Mouse (Mus musculus): ENCODE results near the gene Ppp1r15a. TPM values are rescaled to one million over a fixed set of nuclear protein-coding genes. Genes with fewer than 3 reads are reported as not detected.
A peak's percentile ranks its signal among the peaks of the same experiment; 100 is the strongest.
"Not testable (repeated sequence)": the region's sequence is repeated elsewhere in the genome, so short reads cannot be mapped to it uniquely, and the experiment has no call there.

Gene Ppp1r15a
- polyA plus RNA-seq, 2 experiments from 2014 or later = 27.5 to 33.4 TPM

DNA sequence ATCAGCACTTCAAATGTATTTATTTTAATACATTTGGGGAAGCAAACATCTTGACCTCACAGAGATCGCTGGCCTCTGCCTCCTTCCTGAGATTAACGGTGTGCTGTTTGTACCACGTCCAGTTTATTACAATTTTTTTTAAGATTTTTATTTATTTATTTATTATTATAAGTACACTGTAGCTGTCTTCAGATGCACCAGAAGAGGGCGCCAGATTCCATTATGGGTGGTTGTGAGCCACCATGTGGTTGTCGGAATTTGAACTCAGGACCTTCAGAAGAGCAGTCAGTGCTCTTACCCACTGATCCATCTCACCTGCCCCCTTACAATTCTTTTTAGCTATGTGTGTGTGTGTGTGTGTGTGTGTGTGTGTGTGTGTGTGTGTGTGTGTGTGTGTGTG, 9.2 kb downstream of the Ppp1r15a start:
- not testable (repeated sequence) for ATAC-seq

DNA sequence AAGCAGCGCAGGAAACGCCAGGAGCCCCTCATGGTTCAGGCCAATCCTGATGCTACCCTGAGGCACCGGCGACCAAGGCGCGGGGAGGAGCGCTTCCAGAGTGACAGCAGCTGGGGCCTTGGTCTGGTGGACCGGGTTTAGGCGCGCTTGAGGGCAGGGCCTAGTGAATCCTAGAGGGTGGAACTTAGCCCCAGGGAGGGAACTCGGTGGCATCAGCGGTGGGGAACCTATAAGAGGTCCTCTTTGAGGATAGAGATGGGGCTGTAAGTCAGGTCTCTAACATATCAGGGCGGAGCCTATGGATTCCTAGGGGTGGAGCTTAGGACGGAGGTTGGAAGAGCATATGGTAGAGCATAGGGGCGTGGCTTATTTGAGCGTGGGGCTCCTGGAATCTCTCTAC, 10.6 kb downstream of the Ppp1r15a start:
- no peak for ATAC-seq

DNA sequence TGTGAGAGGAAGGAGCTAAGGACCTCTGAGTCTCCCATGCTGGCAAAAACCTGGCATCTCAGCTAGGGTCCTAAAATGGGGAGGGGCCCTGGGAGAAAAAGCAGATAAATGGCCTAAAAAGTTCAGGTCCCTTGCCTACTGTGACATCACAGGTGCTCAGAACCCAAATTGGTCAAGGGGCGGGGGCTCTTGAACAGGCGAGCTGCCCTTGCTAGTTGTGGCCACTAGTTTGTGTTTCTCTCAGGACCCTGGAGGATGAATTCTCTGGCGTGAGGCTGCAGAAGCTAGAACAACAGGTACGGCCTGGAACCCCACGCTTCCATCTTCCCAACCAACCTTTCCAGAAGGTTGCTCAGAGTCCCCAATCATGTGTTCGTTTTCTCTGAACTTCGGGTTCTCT, 11.7 kb downstream of the Ppp1r15a start:
- ATAC-seq = no peak

DNA sequence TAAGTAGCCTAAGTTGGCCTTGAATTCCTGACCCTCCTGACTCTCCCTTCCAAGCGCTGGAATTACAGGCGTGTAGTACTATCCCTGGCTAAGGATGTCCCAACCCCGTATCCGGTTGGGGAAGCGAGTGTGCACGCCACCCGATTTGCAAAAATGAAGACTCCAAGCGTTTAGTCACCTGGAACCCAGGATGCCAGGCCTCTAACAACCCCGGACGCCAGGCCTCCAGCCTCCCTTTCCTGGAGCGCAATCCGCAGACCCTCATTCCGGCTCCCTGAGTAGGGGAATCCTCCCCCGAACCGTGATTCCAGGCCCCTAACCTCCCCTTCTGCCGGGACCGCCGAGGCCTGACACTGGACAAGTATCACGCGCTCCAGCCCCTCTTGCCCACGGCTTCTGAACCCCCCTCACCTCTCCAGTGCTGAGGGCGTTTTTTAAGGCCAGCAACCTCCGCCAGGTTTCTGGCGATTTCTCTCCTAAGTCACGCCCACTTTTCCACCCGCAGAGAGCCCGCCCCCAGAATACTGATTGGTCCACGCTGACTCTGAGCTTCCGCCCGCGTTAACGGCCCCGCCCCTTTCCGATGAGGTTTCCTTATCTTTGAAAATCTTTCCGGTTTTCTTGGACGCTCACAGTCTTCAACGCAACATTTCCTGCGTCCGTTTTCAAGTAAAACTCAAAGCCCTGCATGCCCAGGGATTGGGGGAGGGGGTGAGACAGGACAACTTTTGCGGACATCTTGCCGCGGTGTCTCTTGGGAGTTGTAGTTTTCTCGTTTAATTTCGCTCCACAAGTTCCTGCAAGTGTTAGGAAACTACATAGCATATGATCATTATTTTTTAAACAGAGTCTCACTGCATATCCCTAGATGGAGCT, 15.9 kb downstream of the Ppp1r15a start, which contains the start of gene Nucb1:
Gene Nucb1, minus strand, starts transcription at position 495 of the 876 bp plus-strand sequence.
- peak; percentile 89 for ATAC-seq

DNA sequence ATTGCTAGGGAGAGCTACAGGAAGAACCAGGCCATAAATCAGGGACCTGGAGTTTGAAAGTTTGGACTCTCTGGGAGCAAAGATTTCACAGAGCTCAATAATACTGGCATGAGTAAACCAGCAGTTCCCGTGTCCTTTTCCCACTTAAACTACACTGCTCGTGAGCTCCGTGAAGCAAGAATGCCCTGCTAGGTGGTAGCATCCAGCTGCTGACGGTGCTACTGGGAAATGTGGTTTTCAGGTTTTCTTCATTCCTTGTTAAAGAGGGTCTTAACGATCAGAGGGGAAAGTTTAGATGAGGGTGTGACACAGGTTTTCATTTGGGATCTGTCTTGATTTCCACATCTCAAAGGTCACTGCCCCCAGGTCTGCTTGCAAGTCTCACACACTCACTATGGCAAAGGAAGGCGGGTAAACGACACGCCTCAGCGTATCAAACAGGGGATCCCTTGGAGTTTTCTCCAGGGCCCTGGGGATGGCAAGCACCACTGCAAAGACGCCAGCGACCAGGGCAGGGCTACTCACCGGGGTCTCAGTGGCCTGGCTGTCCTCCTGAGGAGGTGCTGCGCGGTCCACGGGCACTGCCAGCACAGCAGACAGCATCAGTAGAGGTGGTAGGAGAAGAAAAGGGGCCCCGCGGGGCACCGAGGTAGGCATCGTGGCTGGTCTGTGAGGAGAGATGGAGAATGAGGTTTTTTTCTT, 16.7 kb downstream of the Ppp1r15a start:
- ATAC-seq = peak; percentile 11

DNA sequence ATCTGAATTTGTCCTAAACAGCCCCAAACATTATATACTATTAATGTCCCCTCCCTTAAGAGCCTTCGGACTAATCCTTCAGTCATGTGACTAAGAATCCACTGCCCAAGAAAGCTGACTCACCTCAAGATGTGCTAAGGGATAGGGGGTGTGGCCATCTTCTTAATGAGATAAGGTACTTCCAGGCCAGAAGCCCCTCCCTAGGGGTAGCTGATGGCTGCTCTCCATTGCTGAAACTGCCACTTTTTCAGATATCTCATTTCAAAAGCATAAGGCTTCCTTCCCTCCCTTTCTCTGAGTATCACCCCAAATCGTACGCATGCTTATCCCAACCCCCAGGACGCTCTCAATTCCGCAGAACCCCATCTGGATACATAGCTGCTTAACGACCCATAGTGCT, 17.5 kb downstream of the Ppp1r15a start:
- ATAC-seq = no peak

DNA sequence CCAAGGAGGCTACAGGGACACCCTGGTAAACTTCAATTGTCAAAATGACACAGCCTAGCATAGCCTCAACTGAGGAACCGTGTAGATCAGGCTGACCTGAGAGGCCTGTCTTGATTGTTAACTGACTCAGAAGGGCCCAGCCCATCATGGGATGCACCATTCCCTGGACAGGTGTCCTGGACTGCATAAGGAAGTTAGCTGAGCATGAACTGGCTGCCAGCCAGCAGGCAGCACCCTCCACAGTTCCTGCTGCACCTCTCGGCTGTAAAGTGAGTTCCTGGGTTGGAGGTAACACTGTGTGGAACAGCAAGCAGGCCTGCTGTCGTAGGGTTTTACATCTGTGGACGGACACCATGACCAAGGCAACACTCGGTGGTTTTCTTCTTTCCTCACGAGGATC, 18.5 kb downstream of the Ppp1r15a start:
- ATAC-seq = no peak

DNA sequence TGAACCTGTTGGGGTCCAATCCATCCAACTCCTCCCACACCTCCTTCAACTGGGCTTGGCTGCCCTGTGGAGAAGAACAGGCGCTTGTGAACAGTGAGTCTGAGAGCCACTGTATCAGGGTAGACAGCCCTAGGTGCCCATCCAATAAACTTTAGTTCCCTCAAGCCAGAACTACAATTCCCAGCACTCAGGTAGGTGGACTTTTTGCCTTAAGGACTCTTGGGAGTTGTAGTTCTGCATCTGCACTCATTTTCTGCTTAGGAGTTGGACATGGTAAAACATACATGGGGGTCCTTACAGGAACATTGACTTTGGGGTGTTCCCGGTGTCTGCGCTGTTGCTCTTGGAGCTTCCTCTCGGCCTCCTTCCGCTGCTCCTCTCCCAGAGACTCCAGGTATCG, 27.6 kb downstream of the Ppp1r15a start:
- ATAC-seq = no peak

DNA sequence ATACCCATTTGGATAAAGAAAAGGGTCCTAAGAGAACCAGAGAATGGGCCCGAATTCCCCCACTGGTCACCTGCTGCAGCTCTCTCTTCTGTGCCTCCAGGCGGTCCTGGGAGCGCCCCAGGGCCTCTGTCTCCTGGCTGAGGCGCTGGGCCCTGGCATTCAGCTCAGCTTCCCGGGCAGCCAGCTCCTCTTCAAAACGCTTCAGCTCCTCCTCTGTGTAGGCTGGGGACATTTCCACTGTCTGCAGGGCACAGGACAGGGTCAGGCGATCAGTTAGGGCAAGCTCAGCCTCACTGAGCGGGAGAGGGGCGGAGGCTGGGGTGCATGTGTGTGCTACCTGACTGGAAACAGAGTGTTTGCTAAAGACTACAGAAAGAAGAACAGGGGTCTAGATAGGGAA, 31.5 kb downstream of the Ppp1r15a start:
- ATAC-seq = no peak

DNA sequence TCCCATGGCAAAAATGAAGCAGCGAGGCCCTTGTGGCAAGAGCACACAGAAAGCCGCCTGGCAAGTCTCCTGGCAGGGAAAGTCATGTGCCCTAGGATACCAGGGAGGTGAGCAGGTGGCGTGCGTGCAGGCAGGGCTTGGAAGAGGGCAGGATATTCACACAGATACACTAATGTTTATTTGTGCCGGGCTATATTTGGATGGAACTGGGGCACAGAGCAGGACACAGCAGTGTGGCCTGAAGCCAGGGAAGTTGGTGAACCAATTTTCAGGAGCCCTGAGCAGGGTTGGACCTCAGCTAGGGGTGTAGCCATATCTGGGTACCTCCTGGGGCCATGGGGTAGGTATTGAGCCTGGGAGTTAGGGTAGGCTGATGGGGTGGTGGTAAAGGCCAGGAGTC, 33.1 kb downstream of the Ppp1r15a start:
- ATAC-seq = no peak

DNA sequence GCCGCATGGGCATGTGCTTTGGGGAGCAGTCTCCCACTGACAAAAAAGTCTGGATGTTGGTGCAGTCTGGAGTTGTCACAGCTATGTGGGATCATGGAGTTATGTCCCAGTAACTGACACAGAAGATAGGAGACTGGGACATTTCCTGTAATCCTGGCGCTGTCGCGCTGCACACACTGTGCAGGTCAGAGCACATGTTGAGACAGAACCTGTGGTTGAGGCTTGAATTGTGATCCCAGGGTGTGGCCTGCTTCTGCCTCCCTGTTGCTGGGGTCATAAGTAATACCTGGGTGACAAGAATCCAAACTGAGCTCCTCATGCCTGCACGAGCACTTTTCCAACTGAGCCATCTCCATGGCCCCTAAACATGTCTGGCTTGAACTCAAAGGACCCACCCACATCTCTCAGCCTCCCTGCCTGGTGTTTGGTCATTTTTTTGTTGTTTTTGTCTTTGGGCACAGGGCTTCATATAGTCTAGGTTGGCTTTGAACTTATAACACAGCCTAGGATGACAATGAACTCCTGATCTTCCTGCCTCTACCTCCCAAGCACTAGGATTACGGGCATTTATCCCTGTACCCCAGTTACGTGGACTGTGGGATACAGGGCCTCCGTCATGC, 33.7 kb downstream of the Ppp1r15a start:
- no peak for ATAC-seq

DNA sequence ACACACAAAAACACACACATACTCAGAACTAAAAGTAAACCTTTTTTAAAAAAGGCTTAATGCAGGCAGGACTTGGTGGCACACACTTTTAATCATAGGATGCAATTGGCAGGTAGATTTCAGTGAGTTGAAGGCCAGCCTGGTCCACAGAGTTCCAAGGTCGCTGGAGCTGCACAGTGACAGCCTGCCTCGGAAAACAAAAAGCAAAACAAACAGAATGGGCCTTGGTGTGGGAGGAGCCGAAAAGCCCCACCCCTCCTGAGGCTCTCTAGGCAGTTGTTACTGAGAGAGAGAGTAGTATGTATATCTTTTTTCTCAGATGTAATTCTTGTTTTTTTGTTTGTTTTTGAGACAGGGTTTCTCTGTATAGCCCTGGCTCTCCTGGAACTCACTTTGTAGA, 34.8 kb downstream of the Ppp1r15a start:
- ATAC-seq = no peak

DNA sequence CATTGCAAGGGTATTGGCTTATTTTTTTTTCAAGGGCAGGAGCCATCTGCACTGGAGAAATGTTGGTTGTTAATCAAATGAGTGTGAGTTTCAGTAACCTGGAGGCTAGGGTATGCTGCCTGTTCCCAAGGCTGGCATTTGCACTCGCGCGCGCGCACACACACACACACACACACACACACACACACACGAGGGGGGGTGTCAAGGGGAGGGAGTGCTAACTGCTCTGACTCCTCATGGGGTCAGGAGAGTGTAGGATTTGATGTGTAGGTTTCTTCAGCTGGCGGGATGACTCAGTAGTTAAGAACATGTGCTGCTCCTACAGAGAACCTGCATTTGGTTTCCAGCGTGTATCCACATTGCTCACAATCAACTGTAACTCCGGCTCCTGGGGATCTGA, 35.2 kb downstream of the Ppp1r15a start:
- no peak for ATAC-seq

DNA sequence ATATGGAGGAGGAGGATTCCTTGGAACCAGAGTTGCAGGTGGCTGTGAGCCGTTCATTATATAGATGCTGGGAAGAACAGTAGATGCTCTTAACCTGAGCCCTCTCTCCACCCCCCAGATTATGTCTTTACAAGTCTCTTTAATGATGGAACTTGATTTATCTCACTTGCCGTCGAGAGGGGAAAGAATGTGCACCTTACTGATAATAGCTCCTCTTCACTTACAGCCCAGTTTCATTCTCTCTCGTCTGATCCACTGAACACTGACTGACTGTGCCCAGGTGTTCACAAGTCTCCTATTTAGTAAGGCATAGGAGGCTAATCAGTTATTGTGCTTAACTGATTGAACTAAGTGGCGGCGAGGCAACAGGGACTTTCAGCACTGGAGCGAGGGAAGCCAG, 36.5 kb downstream of the Ppp1r15a start:
- no peak for ATAC-seq

DNA sequence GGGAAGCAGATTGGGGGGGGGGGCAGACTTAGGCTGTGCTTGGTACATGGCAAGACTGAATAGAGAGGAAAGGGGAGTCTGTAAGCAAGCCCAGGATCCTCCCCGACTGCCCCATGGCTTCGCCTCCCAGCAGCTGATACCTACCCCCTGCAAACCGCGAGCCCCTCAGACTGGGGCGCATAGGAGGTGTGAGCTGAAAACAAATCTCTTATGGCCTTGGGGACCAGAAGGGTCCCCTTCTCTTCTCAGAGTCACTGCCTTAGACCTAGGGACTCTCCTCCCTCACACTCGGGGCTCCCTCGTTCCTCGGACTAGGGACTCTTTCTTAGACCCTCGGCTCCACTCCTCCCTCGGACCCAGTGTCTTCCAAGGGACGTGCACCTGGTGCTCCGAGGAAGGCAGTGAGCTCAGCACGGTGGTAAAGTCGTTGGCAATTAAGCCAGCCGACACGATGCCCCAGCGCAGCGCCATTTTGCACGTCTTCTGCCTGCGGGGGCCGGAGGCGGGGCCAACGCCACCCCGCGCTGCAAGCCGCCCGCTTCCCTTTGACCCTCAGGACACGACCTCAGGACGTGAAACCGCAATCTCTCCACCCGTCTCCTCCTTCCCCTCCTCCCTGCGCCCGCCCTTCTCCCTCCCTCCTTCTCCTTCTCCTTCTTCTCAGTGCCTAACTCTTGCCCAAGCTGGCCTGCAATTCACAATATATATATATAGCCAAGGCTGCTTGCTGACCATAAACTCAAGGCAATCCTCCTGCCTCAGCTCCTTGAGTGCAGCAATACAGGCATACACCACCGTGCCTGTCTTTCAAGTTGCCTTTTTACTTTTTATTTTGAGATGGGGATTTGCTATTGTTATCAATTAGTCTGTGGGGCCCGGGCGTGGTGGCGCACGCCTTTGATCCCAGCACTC, 37.5 kb downstream of the Ppp1r15a start, which contains the start of gene Dhdh:
Gene Dhdh, minus strand, starts transcription at position 513 of the 912 bp plus-strand sequence.
- peak; percentile 19 for ATAC-seq

DNA sequence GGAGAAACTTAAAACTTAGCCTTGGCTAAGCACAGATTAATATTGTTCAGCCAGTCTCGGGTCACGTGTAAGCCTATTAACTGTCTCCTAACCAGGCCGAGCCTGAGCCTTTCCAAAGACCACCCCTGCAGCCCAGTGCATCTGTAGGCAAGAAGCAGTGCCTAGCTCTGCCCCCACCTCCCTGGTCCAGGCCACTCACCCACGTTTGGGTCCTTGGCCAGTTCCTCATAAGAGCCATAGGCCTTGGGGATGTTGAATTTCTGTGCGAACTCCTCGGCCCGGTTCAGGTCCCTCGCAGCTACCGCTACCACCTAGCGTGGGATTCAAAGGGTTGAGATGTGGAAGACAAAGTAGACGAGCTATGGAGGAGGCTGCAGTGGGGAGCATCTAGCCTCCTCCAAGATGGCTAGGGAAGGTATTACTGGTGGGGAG, 38.2 kb downstream of the Ppp1r15a start:
- no peak for ATAC-seq

DNA sequence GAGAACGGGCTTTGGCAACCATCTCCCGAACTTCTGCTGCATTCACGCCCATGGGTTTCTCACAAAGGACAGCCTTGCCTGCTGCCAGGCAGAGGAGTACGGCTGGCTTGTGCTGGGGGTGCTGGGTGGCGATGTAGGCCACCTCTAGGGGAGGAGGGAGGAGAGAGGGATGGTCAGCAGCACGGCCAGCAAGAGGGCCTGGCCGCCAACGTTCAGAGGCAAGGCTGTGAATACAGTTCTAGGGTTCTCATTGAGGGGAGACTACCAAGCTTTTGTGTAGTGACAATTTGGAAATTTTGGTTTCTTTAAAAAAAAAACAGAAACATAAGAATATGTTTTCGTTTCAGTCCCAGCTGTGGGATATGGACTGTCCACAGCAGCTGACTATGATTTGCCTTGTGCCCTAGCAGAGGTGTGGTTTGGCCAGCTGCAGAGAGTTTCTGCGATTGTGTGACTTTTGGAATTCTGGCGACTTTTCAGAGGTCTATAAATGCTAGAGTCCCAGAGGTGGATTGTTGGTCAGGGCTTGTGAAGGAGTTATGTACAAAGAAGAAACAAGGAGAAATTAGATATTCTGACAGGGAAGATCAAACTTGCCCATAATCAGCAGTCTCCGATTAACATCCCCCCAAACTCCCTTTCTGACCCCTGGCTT, 39.2 kb downstream of the Ppp1r15a start, which contains the start of gene Gm45808:
Gene Gm45808, minus strand, starts transcription at position 51 of the 655 bp plus-strand sequence.
- no peak for ATAC-seq

DNA sequence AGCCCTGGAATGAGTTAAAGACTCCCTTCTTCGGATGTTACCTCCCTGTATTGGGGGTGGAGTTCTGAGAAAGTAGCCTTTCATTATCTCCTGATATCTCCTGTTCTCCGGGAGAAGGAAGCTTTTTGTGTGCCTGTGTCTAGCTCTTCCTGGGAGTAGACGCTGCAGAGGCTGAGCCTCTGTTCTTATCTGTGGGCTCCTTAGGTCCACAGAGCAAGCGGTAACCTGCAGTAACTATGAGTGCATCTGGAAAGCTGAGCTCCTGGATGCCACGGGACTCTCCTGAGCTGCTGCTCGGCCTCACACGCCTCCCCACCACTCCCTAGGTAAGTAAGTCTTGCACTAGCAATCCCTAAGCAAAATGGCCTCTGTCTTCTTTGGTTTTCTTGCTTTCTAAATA, 39.9 kb downstream of the Ppp1r15a start:
- ATAC-seq = no peak

DNA sequence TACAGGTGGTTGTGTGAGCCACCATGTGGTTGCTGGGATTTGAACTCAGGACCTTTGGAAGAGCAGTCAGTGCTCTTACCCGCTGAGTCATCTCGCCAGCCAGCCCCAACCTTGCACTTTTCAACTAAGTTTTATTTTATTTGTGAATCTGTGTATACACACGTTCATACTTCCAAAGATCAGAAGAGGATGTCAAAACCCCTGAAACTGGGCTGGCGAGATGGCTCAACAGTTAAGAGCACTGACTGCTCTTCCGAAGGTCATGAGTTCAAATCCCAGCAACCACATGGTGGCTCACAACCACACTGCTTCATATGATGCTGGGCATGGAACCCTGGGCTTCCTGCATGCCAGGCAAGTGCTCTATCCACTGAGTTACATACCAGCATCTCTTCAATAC, 41.1 kb downstream of the Ppp1r15a start:
- not testable (repeated sequence) for ATAC-seq

DNA sequence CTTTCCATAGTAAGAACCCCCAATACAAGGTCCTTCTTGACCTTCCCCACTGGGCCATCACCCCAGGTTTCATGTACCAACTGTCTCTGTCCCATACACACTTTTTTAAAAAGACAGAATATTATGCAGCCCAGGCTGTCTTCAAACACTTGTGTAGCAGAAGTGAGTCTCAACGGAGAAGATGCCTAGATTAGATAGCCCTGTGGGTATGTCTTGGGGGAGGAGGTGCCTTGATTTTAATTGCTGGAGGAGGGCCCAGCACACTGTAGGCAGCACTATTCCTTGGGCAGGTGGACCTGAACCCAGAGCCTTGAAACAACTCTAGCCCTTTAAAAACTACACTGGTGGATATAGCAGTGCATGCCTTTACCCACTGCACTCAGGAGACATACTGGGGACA, 43.9 kb downstream of the Ppp1r15a start:
- no peak for ATAC-seq

DNA sequence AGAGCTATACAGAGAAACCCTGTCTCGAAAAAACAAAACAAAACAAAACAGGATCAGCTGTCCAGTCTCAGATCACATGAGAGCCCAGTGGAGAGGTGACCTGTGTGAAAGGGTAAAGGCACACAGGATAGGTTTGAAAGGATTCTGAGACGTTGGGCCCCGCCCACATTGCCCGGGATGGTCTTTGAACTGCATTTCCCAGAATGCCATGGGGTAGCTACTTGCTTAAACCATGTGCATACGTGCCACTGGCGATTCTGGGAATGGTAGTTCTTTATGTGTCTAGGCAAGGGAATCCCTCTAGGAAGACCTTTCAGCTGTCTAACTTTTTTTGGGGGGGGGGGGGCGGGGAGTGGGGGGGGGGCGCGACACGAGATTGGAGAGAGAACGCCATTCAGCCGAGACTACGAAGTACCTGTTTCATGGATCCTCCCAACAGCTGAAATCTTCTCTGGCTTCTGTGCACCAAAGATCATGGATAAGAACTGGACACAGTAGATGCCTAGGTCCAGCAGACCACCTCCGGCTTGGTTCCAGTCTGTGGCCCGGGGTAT, 44.6 kb downstream of the Ppp1r15a start, which contains the start of gene Tulp2:
Gene Tulp2, plus strand, starts transcription at position 504 of the 554 bp plus-strand sequence.
- peak; percentile 69 for ATAC-seq
